Mouse (Mus musculus): ENCODE data around the gene Cldn13.

Gene Cldn13

GRCm38 (mm10) chr5:134914510-134914909 lies 816 bp downstream of the Cldn13 start:
- no peak for TF ChIP-seq GATA4 (IDR thresholded peaks at IDR 0.05; ENCODE audit: insufficient replicate concordance, low read length)

DNA sequence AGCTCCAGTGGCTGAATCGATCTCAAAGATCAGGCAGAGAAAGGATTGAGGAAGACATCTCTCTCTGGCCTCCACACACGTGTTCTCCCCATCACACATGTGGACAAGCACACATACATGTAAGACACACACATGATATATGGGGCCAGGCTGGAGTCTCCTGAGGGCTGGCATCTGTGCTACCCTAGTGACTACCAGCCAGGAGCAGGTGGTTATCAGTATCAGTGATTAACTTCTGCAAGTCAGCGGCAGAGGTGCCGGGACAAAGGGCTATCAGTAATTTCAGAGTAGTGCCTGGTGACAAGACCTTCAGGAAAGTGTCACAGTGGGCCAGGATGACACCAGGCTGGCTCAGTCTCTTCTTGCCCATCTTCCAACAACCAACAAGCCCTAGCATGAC lies 1.6 kb downstream of the Cldn13 start:
- TF ChIP-seq GATA4 (IDR thresholded peaks at IDR 0.05; ENCODE audit: insufficient replicate concordance, low read length) = no peak

DNA sequence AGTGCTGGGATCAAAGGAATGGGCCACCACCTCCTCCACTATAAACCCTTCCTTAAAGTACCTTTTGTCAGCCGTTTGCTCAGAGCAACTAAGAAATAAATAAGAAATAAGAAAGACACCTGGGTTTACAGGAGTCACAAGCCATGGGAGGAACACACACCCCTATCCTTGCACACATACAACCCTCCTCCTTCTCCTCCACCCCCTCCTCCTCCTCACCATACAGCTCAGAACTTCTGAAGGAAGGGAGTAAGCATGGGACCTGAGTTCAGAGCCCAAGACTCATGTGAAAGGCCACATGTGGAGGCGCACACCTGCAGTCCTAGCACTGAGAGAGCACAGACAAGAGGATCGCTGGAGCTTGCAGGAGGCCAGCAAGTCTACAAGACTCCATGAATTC lies 2.0 kb downstream of the Cldn13 start:
- TF ChIP-seq GATA4 (IDR thresholded peaks at IDR 0.05; ENCODE audit: insufficient replicate concordance, low read length) = no peak

- TF ChIP-seq GATA4 (IDR thresholded peaks at IDR 0.05; ENCODE audit: insufficient replicate concordance, low read length) = no peak
These were observed 3.4 kb downstream of the Cldn13 start for GRCm38 (mm10) chr5:134911901-134912300.

DNA sequence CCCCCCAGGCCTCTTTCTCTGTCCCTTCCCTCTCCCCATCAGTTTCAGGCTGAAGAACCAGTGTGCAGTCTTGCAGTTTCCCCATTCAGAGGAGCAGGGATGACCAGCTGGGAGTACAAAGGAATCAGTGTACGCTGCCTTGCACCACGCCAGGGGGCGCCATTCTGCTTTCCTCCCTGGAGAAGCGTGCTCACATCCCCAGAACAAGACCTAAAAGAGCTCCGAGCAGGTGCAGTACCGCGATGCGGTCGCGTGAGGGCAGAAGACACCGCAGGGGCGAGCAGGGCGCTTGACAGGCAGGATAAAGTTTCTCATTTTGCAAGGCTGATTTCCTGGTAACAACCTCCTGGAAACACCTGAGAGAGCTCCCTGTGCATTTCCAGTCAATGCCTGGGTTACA lies 8.2 kb downstream of the Cldn13 start:
- no peak for TF ChIP-seq GATA4 (IDR thresholded peaks at IDR 0.05; ENCODE audit: insufficient replicate concordance, low read length)

- TF ChIP-seq GATA4 (IDR thresholded peaks at IDR 0.05; ENCODE audit: insufficient replicate concordance, low read length) = no peak
These were observed 8.7 kb downstream of the Cldn13 start, which contains the start of gene Tmem270 for GRCm38 (mm10) chr5:134906633-134907032. Gene Tmem270, minus strand, starts transcription at chr5:134906733.

GRCm38 (mm10) chr5:134901644-134902027 lies 13.7 kb downstream of the Cldn13 start:
- TF ChIP-seq GATA4 (IDR thresholded peaks at IDR 0.05; ENCODE audit: insufficient replicate concordance, low read length) = no peak

- no peak for TF ChIP-seq GATA4 (IDR thresholded peaks at IDR 0.05; ENCODE audit: insufficient replicate concordance, low read length)
These were observed 14.2 kb downstream of the Cldn13 start for GRCm38 (mm10) chr5:134901012-134901643.

- TF ChIP-seq GATA4 (IDR thresholded peaks at IDR 0.05; ENCODE audit: insufficient replicate concordance, low read length) = no peak
These were observed 17.7 kb downstream of the Cldn13 start for GRCm38 (mm10) chr5:134897596-134897995.

- no peak for TF ChIP-seq GATA4 (IDR thresholded peaks at IDR 0.05; ENCODE audit: insufficient replicate concordance, low read length)
These were observed 18.4 kb downstream of the Cldn13 start for GRCm38 (mm10) chr5:134896965-134897364.

- no peak for TF ChIP-seq GATA4 (IDR thresholded peaks at IDR 0.05; ENCODE audit: insufficient replicate concordance, low read length)
These were observed 20.0 kb downstream of the Cldn13 start for GRCm38 (mm10) chr5:134895291-134895690.

- no peak for TF ChIP-seq GATA4 (IDR thresholded peaks at IDR 0.05; ENCODE audit: insufficient replicate concordance, low read length)
These were observed 22.6 kb downstream of the Cldn13 start for GRCm38 (mm10) chr5:134892717-134893116.

DNA sequence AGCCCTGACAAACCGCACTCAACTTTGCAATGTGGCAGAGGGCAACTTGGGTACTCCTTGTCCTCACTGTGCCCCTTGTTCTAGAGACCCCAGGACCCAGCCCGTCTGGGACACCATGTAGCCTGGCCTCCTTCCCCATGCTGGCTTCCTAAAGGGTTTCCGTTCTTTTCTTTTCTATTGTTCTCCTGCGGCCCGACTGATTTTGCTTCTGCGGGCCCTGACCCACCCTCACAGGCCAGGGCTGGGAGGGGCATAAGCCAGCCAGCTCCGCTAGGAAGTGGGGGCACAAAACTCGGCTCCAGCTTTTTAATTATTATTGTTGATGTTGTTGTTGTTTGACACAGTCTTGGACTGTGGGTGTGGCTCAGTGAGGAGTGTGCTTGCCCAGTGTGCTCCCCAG lies 23.8 kb downstream of the Cldn13 start:
- TF ChIP-seq GATA4 (IDR thresholded peaks at IDR 0.05; ENCODE audit: insufficient replicate concordance, low read length) = no peak

DNA sequence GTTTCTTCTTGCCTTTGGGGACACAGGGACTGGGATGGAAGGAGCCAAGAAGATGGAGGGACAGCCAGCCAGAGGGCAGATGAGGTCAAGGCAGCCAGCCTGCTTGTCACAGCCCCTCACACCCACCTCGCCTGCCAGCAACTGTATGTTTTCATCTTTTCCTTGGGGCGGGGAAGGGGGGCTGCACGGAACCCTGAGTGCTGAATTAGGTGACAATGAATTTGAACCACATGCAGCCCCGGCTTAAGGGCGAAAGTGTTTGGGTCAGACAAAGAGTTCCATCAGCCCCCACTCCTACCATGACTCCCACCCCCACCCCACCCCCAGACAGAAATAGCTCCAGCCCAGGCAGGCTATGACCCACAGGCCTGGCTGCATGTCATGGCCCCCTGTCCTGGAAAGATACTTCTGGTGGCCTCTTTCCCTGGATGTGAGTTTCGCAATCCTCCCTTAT lies 24.7 kb downstream of the Cldn13 start:
- TF ChIP-seq GATA4 (IDR thresholded peaks at IDR 0.05; ENCODE audit: insufficient replicate concordance, low read length) = no peak

DNA sequence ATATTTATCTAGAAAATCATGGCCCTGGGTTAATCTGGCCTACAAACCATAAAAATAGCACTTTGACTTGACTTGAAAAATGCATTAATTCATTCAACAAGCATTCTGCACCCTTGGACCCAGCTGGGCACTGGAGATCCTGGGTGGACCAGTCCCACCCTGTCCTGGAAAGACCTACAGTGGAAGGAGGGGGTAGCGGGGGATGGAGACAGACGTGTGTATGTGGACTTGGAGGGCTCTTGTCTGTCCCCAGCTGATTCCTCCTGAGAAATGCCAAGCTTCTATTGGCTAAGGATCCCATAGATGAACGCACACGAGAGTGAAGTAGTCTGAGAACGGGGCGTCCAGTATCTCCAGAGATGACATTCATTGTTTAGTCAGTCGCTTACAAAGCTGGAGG lies 26.8 kb downstream of the Cldn13 start:
- no peak for TF ChIP-seq GATA4 (IDR thresholded peaks at IDR 0.05; ENCODE audit: insufficient replicate concordance, low read length)

GRCm38 (mm10) chr5:134887447-134888335 lies 27.6 kb downstream of the Cldn13 start:
- TF ChIP-seq GATA4 (IDR thresholded peaks at IDR 0.05; ENCODE audit: insufficient replicate concordance, low read length) = no peak

Measured in liver, adult (tissue).